Mouse (Mus musculus): ENCODE measurements around the gene Psg28. TPM values are rescaled to one million over a fixed set of nuclear protein-coding genes. Genes with fewer than 3 reads are reported as not detected.
"Not testable (repeated sequence)": the region's sequence is repeated elsewhere in the genome, so short reads cannot be mapped to it uniquely, and the experiment has no call there.

The Psg28 gene
- not detected in 2 replicates for polyA plus RNA-seq (2012)

- H3K36me3 ChIP-seq (ENCODE audit: control insufficient read depth); H3K27me3 ChIP-seq (ENCODE audit: control insufficient read depth); H3K4me3 ChIP-seq (replicated peaks); H3K4me1 ChIP-seq (ENCODE audit: control insufficient read depth): not testable (repeated sequence)
- H3K9me3 ChIP-seq (ENCODE audit: control insufficient read depth, low read length): peaks cover 10% of the 10 kb centered on the region
Observed at GRCm38 (mm10) chr7:18431941-18432340, at the start of gene Psg28. Psg28 (minus strand) TSS chr7:18432041.

DNA sequence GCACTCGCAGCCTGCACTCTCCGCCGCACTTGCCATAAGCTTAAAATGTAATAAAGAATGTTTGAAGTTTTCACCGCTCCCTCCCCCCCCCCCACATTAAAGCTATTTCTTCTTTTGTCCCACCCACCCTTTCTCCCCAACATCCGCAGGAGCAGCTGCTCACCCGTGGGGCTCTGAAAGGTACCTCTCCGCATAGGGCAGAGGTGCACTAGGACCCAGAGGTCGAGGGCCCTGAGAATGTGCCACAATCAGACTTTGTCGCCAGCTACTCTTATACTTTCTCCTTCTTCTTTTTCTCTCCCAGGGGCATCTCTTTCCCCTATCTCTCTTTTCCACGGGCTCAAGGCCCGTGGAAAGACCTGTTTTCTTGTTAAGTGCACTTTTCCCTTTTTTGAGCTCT lies 28.4 kb downstream of the Psg28 start:
- H3K4me1 ChIP-seq (ENCODE audit: control insufficient read depth): no peaks in the 10 kb centered on the region
- H3K36me3 ChIP-seq (ENCODE audit: control insufficient read depth): no peaks in the 10 kb centered on the region
- peaks cover 18% of the 10 kb centered on the region for H3K9me3 ChIP-seq (ENCODE audit: control insufficient read depth, low read length)
- no peak overlapping the region for H3K4me3 ChIP-seq (replicated peaks)
- TF ChIP-seq TAL1 (IDR thresholded peaks at IDR 0.05; ENCODE audit: low read length) (no peak), GATA1 (IDR thresholded peaks at IDR 0.05; ENCODE audit: low read length) (no peak)
- H3K27me3 ChIP-seq (ENCODE audit: control insufficient read depth): no peaks in the 10 kb centered on the region

DNA sequence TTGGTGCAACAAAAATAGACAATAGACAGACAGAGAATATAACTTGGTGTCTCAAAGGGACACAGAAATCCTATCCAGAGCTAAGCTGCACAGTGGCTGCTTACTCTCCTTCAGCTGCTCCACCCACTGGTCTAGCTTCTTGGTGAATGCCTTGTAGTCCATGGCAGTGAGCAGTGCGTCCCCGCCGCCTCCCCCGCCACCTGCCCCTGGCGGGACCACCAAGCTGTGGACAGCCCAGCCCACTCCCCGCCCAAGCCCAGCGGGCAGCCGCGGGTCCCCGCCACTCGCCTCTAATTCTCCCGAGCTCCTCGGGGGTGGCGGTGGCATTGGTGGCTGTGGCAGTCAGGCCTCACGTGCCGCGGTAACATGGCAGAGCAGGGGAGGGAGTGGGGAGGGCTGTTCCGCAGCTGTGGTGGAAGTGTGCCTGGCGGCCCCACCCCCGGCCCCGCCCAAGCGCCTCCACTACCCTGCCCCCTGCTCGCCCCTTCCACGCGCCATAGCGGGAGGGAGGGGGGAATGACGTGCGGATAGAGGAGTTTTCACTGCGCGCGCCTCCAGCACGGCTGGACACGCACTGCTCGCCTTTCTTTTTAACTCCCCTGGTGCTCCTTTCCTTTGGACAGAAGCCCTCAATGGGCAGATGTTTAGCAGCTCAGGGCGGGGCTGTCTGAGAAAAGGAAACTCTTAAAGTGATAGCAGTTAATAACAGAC lies 29.2 kb downstream of the Psg28 start:
- Histone ChIP-seq H3K4me1 (ENCODE audit: control insufficient read depth) (no peaks in the 10 kb centered on the region), H3K9me3 (ENCODE audit: control insufficient read depth, low read length) (peaks cover 13% of the 10 kb centered on the region), H3K4me3 (replicated peaks) (no peak overlapping the region), H3K27me3 (ENCODE audit: control insufficient read depth) (no peaks in the 10 kb centered on the region), H3K36me3 (ENCODE audit: control insufficient read depth) (no peaks in the 10 kb centered on the region)
- TF ChIP-seq TAL1 (IDR thresholded peaks at IDR 0.05; ENCODE audit: low read length) (no peak), GATA1 (IDR thresholded peaks at IDR 0.05; ENCODE audit: low read length) (no peak)

DNA sequence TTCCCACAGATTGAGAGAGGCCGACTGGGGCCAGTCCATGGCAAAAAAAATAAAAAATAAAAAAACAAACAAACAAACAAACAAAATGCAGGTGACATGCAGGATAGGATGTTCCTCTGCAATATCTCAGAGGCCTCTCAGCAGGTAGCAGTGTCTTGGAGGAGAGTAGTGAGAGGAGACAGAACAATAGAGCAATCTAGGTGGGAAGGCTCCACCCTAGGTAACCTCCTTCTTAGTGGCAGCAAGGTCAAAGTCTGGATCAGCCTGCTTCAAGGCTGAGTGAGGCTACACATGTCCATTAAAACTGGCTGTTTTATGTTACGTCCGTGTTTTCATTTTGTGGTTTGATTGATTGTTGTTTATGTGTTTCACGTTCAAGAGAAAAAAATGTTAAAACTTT lies 40.4 kb downstream of the Psg28 start:
- H3K27me3 ChIP-seq (ENCODE audit: control insufficient read depth); H3K4me3 ChIP-seq (replicated peaks); H3K36me3 ChIP-seq (ENCODE audit: control insufficient read depth); H3K4me1 ChIP-seq (ENCODE audit: control insufficient read depth): not testable (repeated sequence)
- H3K9me3 ChIP-seq (ENCODE audit: control insufficient read depth, low read length): peaks cover 14% of the 10 kb centered on the region

DNA sequence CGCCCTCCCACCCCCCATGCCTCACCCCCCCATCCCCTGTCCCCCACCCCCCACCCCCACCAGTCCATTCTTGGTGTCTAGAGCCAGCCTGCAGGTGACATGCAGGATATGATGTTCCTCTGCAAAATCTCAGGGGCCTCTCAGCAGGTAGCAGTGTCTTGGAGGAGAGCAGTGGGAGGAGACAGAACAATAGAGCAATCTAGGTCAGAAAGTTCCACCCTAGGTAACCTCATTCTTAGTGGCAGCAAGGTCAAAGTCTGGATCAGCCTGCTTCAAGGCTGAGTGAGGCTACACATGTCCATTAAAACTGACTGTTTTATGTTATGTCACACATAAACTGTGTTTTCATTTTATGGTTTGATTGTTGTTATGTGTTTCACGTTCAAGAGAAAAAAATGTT lies 53.5 kb downstream of the Psg28 start:
- H3K36me3 ChIP-seq (ENCODE audit: control insufficient read depth): no peaks in the 10 kb centered on the region
- no peaks in the 10 kb centered on the region for H3K4me1 ChIP-seq (ENCODE audit: control insufficient read depth)
- no peak overlapping the region for H3K4me3 ChIP-seq (replicated peaks)
- H3K27me3 ChIP-seq (ENCODE audit: control insufficient read depth): no peaks in the 10 kb centered on the region
- peaks cover 34% of the 10 kb centered on the region for H3K9me3 ChIP-seq (ENCODE audit: control insufficient read depth, low read length)
- no peak for TF ChIP-seq GATA1 (IDR thresholded peaks at IDR 0.05; ENCODE audit: low read length)
- TF ChIP-seq TAL1 (IDR thresholded peaks at IDR 0.05; ENCODE audit: low read length): no peak

Other genes starting within 250 kb of the Psg28 start
- not detected in 2 replicates for gene Mill1, start 186.7 kb downstream of the Psg28 start, polyA plus RNA-seq (2012)
- gene Psg18, start 77.0 kb downstream of the Psg28 start, polyA plus RNA-seq (2012): not detected in 2 replicates
- not detected in 2 replicates for gene Psg26, start 52.1 kb upstream of the Psg28 start, polyA plus RNA-seq (2012)
- gene Psg25, start 100.2 kb upstream of the Psg28 start, polyA plus RNA-seq (2012): not detected in 2 replicates
- gene Psg27, start 135.3 kb upstream of the Psg28 start, polyA plus RNA-seq (2012): not detected in 2 replicates
- gene Psg23, start 184.5 kb upstream of the Psg28 start, polyA plus RNA-seq (2012): not detected in 2 replicates
- not detected in 2 replicates for gene Psg21, start 224.7 kb upstream of the Psg28 start, polyA plus RNA-seq (2012)

Data from erythroblast, embryonic 14.5 days (primary cell).